Mouse (Mus musculus): ENCODE data around the gene Abhd17b.

Gene Abhd17b

GRCm38 (mm10) chr19:21733176-21733575, 80.2 kb downstream of the Abhd17b start:
- DNase-seq (ENCODE audit: low spot score) = no peak

- no peak for DNase-seq (ENCODE audit: low spot score)
These were observed 81.1 kb downstream of the Abhd17b start for GRCm38 (mm10) chr19:21734112-21734511.

Measured in layer of hippocampus, adult 9-10 months (tissue).